Mouse (Mus musculus): Measurements from ENCODE around the gene Map2k6. TPM values are rescaled to one million over a fixed set of nuclear protein-coding genes. Genes with fewer than 3 reads are reported as not detected.
A peak's percentile ranks its signal among the peaks of the same experiment; 100 is the strongest.
"Not testable (repeated sequence)": the region's sequence is repeated elsewhere in the genome, so short reads cannot be mapped to it uniquely, and the experiment has no call there.

Map2k6 gene
- not detected in 2 replicates for polyA plus RNA-seq (2012; ENCODE audit: insufficient read depth, insufficient read length, low replicate concordance, missing spikeins)

- TF ChIP-seq CTCF (IDR thresholded peaks at IDR 0.05; ENCODE audit: insufficient read depth, low read depth, low read length) (no peak), POLR2A (IDR thresholded peaks at IDR 0.05; ENCODE audit: insufficient read depth, low read depth, low read length) (no peak)
- 8% methylated on average over 20 of the region's 20 CpGs for WGBS
- Histone ChIP-seq H3K27ac (ENCODE audit: insufficient read depth, low read depth, low read length) (peak within 1 kb of the TSS; percentile 56), H3K4me3 (ENCODE audit: insufficient read depth, low read depth, low read length) (peak within 1 kb of the TSS; percentile 88), H3K4me1 (ENCODE audit: control insufficient read depth, insufficient read depth, low read length) (peaks cover 5% of the 10 kb centered on the region)
Measured at GRCm38 (mm10) chr11:110398553-110399239, at the start of gene Map2k6. TSS of gene Map2k6 (plus strand) at chr11:110399122.

GRCm38 (mm10) chr11:110354261-110354660, 44.7 kb upstream of the Map2k6 start:
- H3K27ac ChIP-seq (ENCODE audit: insufficient read depth, low read depth, low read length), result no peak overlapping the region
- WGBS, result 58% methylated on average over 9 of the region's 9 CpGs
- no peak for TF ChIP-seq CTCF (IDR thresholded peaks at IDR 0.05; ENCODE audit: insufficient read depth, low read depth, low read length)
- no peak for TF ChIP-seq POLR2A (IDR thresholded peaks at IDR 0.05; ENCODE audit: insufficient read depth, low read depth, low read length)
- no peak overlapping the region for H3K4me3 ChIP-seq (ENCODE audit: insufficient read depth, low read depth, low read length)
- no peaks in the 10 kb centered on the region for H3K4me1 ChIP-seq (ENCODE audit: control insufficient read depth, insufficient read depth, low read length)

DNA sequence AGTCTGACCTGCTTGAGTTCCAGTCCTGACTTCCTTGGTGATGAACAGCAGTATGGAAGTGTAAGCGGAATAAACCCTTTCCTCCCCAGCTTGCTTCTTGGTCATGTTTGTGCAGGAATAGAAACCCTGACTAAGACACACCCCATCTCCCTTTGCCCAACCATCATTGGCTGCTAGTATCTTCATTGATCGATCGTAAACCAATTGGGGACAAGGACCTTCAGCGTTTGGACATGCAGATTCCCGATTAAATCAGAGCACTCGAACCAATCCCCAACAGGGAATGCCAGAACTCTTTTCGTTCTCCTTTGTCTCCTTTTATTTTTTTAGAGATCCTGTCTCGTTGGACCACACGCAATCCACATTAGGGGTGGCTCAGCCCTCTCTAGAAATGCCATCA, 43.8 kb upstream of the Map2k6 start:
- H3K4me1 ChIP-seq (ENCODE audit: control insufficient read depth, insufficient read depth, low read length), result not testable (repeated sequence)
- 84% methylated on average over 9 of the region's 9 CpGs for WGBS

GRCm38 (mm10) chr11:110357756-110358551, 41.0 kb upstream of the Map2k6 start:
- H3K4me1 ChIP-seq (ENCODE audit: control insufficient read depth, insufficient read depth, low read length), result no peaks in the 10 kb centered on the region
- TF ChIP-seq CTCF (IDR thresholded peaks at IDR 0.05; ENCODE audit: insufficient read depth, low read depth, low read length), result no peak
- no peak for TF ChIP-seq POLR2A (IDR thresholded peaks at IDR 0.05; ENCODE audit: insufficient read depth, low read depth, low read length)
- H3K27ac ChIP-seq (ENCODE audit: insufficient read depth, low read depth, low read length), result no peak overlapping the region
- H3K4me3 ChIP-seq (ENCODE audit: insufficient read depth, low read depth, low read length), result no peak overlapping the region
- WGBS, result 67% methylated on average over 16 of the region's 16 CpGs

More for the DNA sequence above, 43.8 kb upstream of the Map2k6 start:
- not testable (repeated sequence) for H3K27ac ChIP-seq (ENCODE audit: insufficient read depth, low read depth, low read length); H3K4me3 ChIP-seq (ENCODE audit: insufficient read depth, low read depth, low read length)

GRCm38 (mm10) chr11:110365016-110365415, 33.9 kb upstream of the Map2k6 start:
- no peak overlapping the region for H3K4me3 ChIP-seq (ENCODE audit: insufficient read depth, low read depth, low read length)
- H3K27ac ChIP-seq (ENCODE audit: insufficient read depth, low read depth, low read length), result no peak overlapping the region
- 84% methylated on average over 3 of the region's 3 CpGs for WGBS
- no peak for TF ChIP-seq POLR2A (IDR thresholded peaks at IDR 0.05; ENCODE audit: insufficient read depth, low read depth, low read length)
- no peak for TF ChIP-seq CTCF (IDR thresholded peaks at IDR 0.05; ENCODE audit: insufficient read depth, low read depth, low read length)
- no peaks in the 10 kb centered on the region for H3K4me1 ChIP-seq (ENCODE audit: control insufficient read depth, insufficient read depth, low read length)

DNA sequence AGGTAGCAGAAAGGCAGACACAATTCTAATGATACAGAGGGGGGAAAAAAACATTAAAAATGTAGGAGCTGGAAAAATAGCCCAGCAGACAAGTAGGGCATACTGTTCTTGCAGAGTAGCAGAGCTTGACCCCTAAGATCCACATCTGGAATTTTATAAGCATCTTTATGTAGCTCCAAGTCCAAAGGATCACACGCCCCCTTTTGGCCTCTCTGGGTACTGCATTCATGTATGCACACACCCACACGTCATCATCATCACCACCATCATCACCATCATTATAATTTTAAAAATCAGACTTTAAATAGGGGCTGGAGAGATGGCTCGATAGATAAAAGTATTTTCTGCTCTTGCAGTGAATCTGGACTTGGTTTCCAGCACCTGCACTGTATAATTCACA, 32.0 kb upstream of the Map2k6 start:
- no peak overlapping the region for H3K27ac ChIP-seq (ENCODE audit: insufficient read depth, low read depth, low read length)
- TF ChIP-seq CTCF (IDR thresholded peaks at IDR 0.05; ENCODE audit: insufficient read depth, low read depth, low read length) (no peak), POLR2A (IDR thresholded peaks at IDR 0.05; ENCODE audit: insufficient read depth, low read depth, low read length) (no peak)
- no peak overlapping the region for H3K4me3 ChIP-seq (ENCODE audit: insufficient read depth, low read depth, low read length)
- no peaks in the 10 kb centered on the region for H3K4me1 ChIP-seq (ENCODE audit: control insufficient read depth, insufficient read depth, low read length)
- 87% methylated on average over 3 of the region's 3 CpGs for WGBS

DNA sequence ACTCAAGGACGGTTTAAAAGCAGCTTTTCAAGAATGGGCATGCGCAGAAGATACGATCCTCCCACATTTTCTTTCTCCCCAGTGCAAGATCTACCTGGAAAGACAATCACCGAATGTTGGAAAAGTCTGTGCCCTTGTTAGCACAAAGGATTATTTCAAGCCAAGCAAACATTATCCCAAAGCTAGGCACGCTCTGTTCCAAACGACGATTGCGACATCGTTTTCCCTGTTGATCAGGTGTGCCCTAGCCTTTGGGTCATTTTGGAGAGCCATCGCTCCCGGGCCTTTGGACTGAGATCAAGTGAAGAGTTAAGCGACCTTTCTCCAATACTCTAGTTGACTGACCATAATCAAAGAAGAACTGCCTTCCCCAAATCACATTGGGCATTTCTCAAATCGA, 31.3 kb upstream of the Map2k6 start:
- TF ChIP-seq CTCF (IDR thresholded peaks at IDR 0.05; ENCODE audit: insufficient read depth, low read depth, low read length) (no peak), POLR2A (IDR thresholded peaks at IDR 0.05; ENCODE audit: insufficient read depth, low read depth, low read length) (no peak)
- WGBS, result 95% methylated on average over 13 of the region's 13 CpGs
- H3K27ac ChIP-seq (ENCODE audit: insufficient read depth, low read depth, low read length), result no peak overlapping the region
- no peaks in the 10 kb centered on the region for H3K4me1 ChIP-seq (ENCODE audit: control insufficient read depth, insufficient read depth, low read length)
- no peak overlapping the region for H3K4me3 ChIP-seq (ENCODE audit: insufficient read depth, low read depth, low read length)

DNA sequence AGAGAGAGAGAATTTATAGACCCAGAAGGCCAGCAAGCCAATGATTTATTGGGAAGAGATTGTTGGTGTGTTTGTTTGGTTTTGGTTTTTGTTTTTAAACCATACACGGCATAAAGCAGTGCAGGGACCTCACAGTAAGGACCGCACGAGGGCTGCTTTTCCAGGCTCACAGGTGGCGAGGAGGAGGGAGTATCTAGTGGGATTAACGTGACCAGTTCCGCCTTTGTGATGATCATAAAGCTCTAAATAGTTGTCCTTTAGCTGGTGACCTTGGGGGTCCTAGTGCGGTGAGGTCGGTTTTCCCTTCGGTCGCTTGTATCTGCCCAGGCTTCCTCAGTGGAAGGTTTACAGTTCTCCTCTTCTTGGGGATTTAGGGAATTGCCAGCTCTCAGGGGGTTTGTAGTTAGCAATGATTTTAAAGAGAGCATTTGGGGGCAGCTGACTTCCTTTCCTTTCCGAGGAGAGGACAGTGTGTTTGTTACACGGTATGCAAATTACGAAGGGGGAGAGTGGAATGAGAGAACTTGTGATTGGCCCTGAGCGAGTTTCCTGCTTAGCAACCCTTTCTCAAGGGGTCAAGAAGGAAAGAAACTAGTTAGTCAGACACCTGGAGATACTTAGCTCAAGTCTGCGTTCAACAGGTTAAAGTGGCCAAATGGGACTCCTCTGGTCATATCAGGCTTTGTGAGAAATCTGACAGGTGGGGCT, 29.5 kb upstream of the Map2k6 start:
- Histone ChIP-seq H3K4me1 (ENCODE audit: control insufficient read depth, insufficient read depth, low read length) (no peaks in the 10 kb centered on the region), H3K4me3 (ENCODE audit: insufficient read depth, low read depth, low read length) (no peak overlapping the region), H3K27ac (ENCODE audit: insufficient read depth, low read depth, low read length) (no peak overlapping the region)
- TF ChIP-seq CTCF (IDR thresholded peaks at IDR 0.05; ENCODE audit: insufficient read depth, low read depth, low read length) (no peak), POLR2A (IDR thresholded peaks at IDR 0.05; ENCODE audit: insufficient read depth, low read depth, low read length) (no peak)
- 56% methylated on average over 15 of the region's 15 CpGs for WGBS

DNA sequence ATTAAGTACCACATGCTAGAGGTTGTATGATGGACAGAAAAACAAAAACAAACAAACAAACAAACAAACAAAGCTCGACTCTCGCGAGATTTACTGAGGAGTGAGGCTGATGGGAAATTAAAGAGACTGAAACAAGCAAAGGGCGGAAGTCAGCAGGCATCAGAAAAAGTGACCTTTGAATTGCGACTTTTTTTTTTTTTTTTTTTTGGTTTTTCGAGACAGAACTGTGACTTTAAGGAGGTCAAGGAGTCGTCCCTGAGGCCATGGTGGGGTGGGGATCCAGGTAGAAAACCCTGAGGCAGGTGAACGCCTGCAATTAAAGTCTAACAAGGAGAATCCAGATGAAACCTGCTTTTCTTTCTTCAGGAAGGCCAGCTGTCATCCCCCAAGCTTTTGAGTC, 27.1 kb upstream of the Map2k6 start:
- no peak overlapping the region for H3K27ac ChIP-seq (ENCODE audit: insufficient read depth, low read depth, low read length)
- TF ChIP-seq POLR2A (IDR thresholded peaks at IDR 0.05; ENCODE audit: insufficient read depth, low read depth, low read length) (no peak), CTCF (IDR thresholded peaks at IDR 0.05; ENCODE audit: insufficient read depth, low read depth, low read length) (no peak)
- no peaks in the 10 kb centered on the region for H3K4me1 ChIP-seq (ENCODE audit: control insufficient read depth, insufficient read depth, low read length)
- H3K4me3 ChIP-seq (ENCODE audit: insufficient read depth, low read depth, low read length), result no peak overlapping the region
- WGBS, result 76% methylated on average over 8 of the region's 8 CpGs
